Mouse (Mus musculus) erythroblast, embryonic 14.5 days (primary cell): ENCODE measurements around the gene Dtx1. TPM values are rescaled to one million over a fixed set of nuclear protein-coding genes. Genes with fewer than 3 reads are reported as not detected.

Source experiments
- H3K27me3 ChIP-seq: 2 replicates; pipeline ENCODE4 v1.6.1; 2012; ENCODE audit warnings: inconsistent platforms; ENCODE audit not compliant: control insufficient read depth
- H3K36me3 ChIP-seq: 2 replicates; pipeline ENCODE4 v1.6.1; 2012; ENCODE audit warnings: mild to moderate bottlenecking, inconsistent platforms; ENCODE audit not compliant: control insufficient read depth
- H3K4me1 ChIP-seq: 2 replicates; pipeline ENCODE4 v1.6.1; 2012; ENCODE audit warnings: inconsistent platforms; ENCODE audit not compliant: control insufficient read depth
- H3K4me3 ChIP-seq: replicated peaks from 2 replicates; pipeline ENCODE3; 2012; ENCODE audit warnings: moderate library complexity, mild to moderate bottlenecking, inconsistent platforms
- H3K9me3 ChIP-seq: 2 replicates; pipeline ENCODE4 v1.6.1; 2012; ENCODE audit warnings: low read length, inconsistent platforms, mixed read lengths; ENCODE audit not compliant: control insufficient read depth
- GATA1 ChIP-seq: IDR thresholded peaks from 2 replicates; pipeline ENCODE4 v1.6.1; 2012; ENCODE audit warnings: low read length, inconsistent platforms, mixed read lengths
- TAL1 ChIP-seq: IDR thresholded peaks from 3 replicates; pipeline ENCODE4 v1.6.1; 2012; ENCODE audit warnings: low read length, inconsistent platforms, mixed read lengths
- polyA plus RNA-seq: library from polyadenylated mRNA; stranded (reverse); fragments of >175 nt; gene quantifications from 2 replicates; pipeline ENCODE4 v1.2.3, GENCODE M21; 2012

Gene Dtx1
- polyA plus RNA-seq = not detected in 2 replicates

GRCm38 (mm10) chr5:120711827-120712226 lies at the start of gene Dtx1:
Gene Dtx1 (minus strand): TSS chr5:120711927.
- Histone ChIP-seq H3K4me3 (no peak within 1 kb of the TSS), H3K4me1 (no peaks in the 10 kb centered on the region), H3K27me3 (peaks cover 46% of the 10 kb centered on the region)

DNA sequence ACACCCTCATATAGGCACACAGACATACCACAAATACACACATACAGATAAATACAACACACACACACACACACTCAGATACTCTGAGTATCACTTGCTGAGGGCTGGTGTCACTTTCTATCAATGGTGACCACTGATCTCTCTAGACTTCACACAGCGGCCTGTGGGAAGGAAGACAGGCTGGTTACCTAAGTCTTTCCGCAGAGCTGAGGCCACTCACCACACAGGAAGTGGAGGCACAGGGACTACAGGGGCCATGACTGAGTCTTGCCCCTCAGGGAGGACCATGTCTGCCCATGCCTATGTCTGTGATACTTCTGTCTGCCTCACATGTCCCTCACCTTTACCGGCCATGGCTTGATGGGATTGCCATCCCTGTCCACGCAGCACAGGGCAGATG lies 42.5 kb upstream of the Dtx1 start:
- no peak overlapping the region for H3K4me3 ChIP-seq
- H3K27me3 ChIP-seq = no peaks in the 10 kb centered on the region
- TF ChIP-seq GATA1 (no peak), TAL1 (no peak)
- no peaks in the 10 kb centered on the region for H3K36me3 ChIP-seq
- no peaks in the 10 kb centered on the region for H3K4me1 ChIP-seq
- H3K9me3 ChIP-seq = peaks cover 4% of the 10 kb centered on the region; the same call in 1 of the 2 replicates

More at GRCm38 (mm10) chr5:120711827-120712226, at the start of gene Dtx1:
- Histone ChIP-seq H3K9me3 (0 out of 2 replicates have a peak, but pooled peaks cover 2% of the 10 kb centered on the region), H3K36me3 (no peaks in the 10 kb centered on the region)
- no peak for TF ChIP-seq TAL1
- TF ChIP-seq GATA1 = no peak

GRCm38 (mm10) chr5:120752786-120753185 lies 41.1 kb upstream of the Dtx1 start:
- Histone ChIP-seq H3K9me3 (peaks cover 4% of the 10 kb centered on the region; the same call in 1 of the 2 replicates), H3K4me3 (no peak overlapping the region), H3K4me1 (no peaks in the 10 kb centered on the region), H3K36me3 (no peaks in the 10 kb centered on the region), H3K27me3 (no peaks in the 10 kb centered on the region)
- no peak for TF ChIP-seq GATA1
- TF ChIP-seq TAL1 = no peak

DNA sequence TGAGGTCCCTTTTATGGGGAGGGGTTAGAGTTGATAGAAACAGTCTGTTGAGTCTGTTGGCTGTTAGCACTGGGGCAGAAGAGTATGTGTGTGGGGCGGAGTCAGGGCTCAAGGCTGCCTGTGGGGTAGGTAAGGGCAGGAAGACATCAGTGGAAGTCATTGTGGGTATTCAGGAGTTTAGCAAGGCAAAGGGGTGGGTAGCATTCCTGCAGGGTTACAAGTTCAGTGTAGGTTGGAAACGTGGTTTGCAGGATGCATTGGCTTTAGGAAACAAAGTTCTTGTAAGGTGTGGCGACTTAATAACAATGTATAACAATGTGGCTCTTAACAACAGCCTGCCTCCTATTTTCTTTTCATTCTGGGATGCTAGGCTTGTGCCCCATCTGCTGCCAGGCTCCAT lies 39.5 kb upstream of the Dtx1 start:
- H3K4me1 ChIP-seq = no peaks in the 10 kb centered on the region
- no peaks in the 10 kb centered on the region for H3K36me3 ChIP-seq
- H3K27me3 ChIP-seq = no peaks in the 10 kb centered on the region
- H3K4me3 ChIP-seq = no peak overlapping the region
- no peaks in the 10 kb centered on the region for H3K9me3 ChIP-seq
- no peak for TF ChIP-seq TAL1
- no peak for TF ChIP-seq GATA1

GRCm38 (mm10) chr5:120749688-120750087 lies 38.0 kb upstream of the Dtx1 start, which contains the start of gene Oas2:
Gene Oas2 (minus strand): TSS chr5:120749853.
- Histone ChIP-seq H3K27me3 (no peaks in the 10 kb centered on the region), H3K36me3 (no peaks in the 10 kb centered on the region), H3K9me3 (no peaks in the 10 kb centered on the region), H3K4me3 (no peak within 1 kb of the TSS), H3K4me1 (no peaks in the 10 kb centered on the region)
- TF ChIP-seq GATA1 (no peak), TAL1 (no peak)

- TF ChIP-seq TAL1 (no peak), GATA1 (no peak)
- Histone ChIP-seq H3K9me3 (no peaks in the 10 kb centered on the region), H3K4me1 (no peaks in the 10 kb centered on the region), H3K27me3 (no peaks in the 10 kb centered on the region), H3K4me3 (no peak overlapping the region), H3K36me3 (no peaks in the 10 kb centered on the region)
These were observed 34.7 kb upstream of the Dtx1 start for GRCm38 (mm10) chr5:120746451-120746850.

DNA sequence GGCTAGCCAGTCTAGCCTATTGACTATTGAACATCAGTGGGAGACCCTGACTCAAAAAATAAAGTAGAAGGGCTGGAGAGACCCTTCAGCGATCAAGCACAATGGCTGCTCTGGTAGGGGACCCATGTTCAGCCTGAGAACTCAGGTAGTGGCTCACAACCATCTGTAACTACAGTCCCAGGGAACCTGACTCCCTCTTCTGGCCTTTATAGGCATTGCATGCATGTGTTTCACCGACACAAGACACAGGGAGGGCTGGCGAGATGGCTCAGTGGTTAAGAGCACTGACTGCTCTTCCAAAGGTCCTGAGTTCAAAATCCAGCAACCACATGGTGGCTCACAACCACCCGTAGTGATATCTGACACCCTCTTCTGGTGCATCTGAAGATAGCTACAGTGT lies 30.4 kb upstream of the Dtx1 start:
- Histone ChIP-seq H3K4me3 (no peak overlapping the region), H3K9me3 (no peaks in the 10 kb centered on the region), H3K27me3 (no peaks in the 10 kb centered on the region), H3K36me3 (no peaks in the 10 kb centered on the region), H3K4me1 (no peaks in the 10 kb centered on the region)
- no peak for TF ChIP-seq GATA1
- TF ChIP-seq TAL1 = no peak

GRCm38 (mm10) chr5:120734380-120734990 lies 22.8 kb upstream of the Dtx1 start:
- Histone ChIP-seq H3K27me3 (no peaks in the 10 kb centered on the region), H3K4me1 (no peaks in the 10 kb centered on the region), H3K36me3 (no peaks in the 10 kb centered on the region), H3K4me3 (no peak overlapping the region), H3K9me3 (no peaks in the 10 kb centered on the region)
- TF ChIP-seq GATA1 (no peak), TAL1 (no peak)

DNA sequence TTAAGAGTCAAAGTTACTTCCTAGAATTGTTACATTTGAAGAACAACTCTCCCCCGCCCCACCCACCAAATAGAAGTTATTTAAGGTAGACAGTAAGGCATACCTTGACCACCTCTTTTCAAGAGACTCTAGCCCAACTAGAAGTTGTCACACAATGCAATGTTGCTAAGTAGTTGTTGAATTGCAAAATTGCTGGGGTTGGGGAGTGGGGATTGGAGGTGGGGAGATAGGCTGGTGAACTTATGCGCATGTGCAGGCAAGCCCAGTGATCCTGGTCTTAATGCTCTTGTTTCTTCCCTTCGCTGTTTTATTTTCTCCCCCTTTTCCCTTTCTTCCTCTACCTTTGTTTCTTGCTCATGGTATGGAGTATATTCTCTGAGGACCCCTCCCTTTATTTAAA lies 22.0 kb upstream of the Dtx1 start:
- Histone ChIP-seq H3K27me3 (no peaks in the 10 kb centered on the region), H3K4me3 (no peak overlapping the region), H3K36me3 (no peaks in the 10 kb centered on the region), H3K4me1 (no peaks in the 10 kb centered on the region), H3K9me3 (no peaks in the 10 kb centered on the region)
- TF ChIP-seq TAL1 = no peak
- TF ChIP-seq GATA1 = no peak

- H3K27me3 ChIP-seq = no peaks in the 10 kb centered on the region
- H3K4me1 ChIP-seq = no peaks in the 10 kb centered on the region
- no peaks in the 10 kb centered on the region for H3K36me3 ChIP-seq
- H3K9me3 ChIP-seq = no peaks in the 10 kb centered on the region
- TF ChIP-seq TAL1 = no peak
- no peak for TF ChIP-seq GATA1
- H3K4me3 ChIP-seq = no peak overlapping the region
These were observed 21.0 kb upstream of the Dtx1 start for GRCm38 (mm10) chr5:120732740-120733139.
